Mouse (Mus musculus) CH12.LX (cell line): Measurements from ENCODE around the gene Pdap1. TPM values are rescaled to one million over a fixed set of nuclear protein-coding genes. Genes with fewer than 3 reads are reported as not detected.

Source experiments
- DNase-seq: peaks from one replicate; pipeline ENCODE4 v3.0.0-alpha.2; 2013; ENCODE audit errors: extremely low read depth
- H3K27ac ChIP-seq: 2 replicates; pipeline ENCODE4 v1.5.1; 2012; ENCODE audit warnings: low read depth, mild to moderate bottlenecking, control low read depth, moderate library complexity; ENCODE audit not compliant: insufficient read depth
- H3K27me3 ChIP-seq: replicated peaks from 2 replicates; pipeline ENCODE3; 2012; ENCODE audit warnings: inconsistent platforms
- H3K36me3 ChIP-seq, 2 experiments: replicated peaks in 1 of 2; 2 replicates each; pipeline versions ENCODE3 to v1.6.1; 2012; ENCODE audit warnings: inconsistent platforms in 1 of 2, low read length in 1 of 2, mild to moderate bottlenecking in 1 of 2, mixed read lengths in 1 of 2, moderate library complexity in 1 of 2; ENCODE audit not compliant: control insufficient read depth in 1 of 2, insufficient read depth in 1 of 2
- H3K4me1 ChIP-seq, 2 experiments: 2 replicates each; pipeline ENCODE4 v1.6.1; 2012; ENCODE audit warnings: inconsistent platforms in 1 of 2, moderate library complexity in 1 of 2; ENCODE audit not compliant: insufficient read depth in 2 of 2, control insufficient read depth in 1 of 2
- H3K4me2 ChIP-seq: 2 replicates; pipeline ENCODE4 v1.6.1; 2012; ENCODE audit warnings: low read depth, mild to moderate bottlenecking, control low read depth; ENCODE audit not compliant: poor library complexity, insufficient read depth, severe bottlenecking
- H3K4me3 ChIP-seq, 3 experiments: fragments of 150-350 bp in 1 of 3; sonication (generic) in 1 of 3; replicated peaks in 1 of 3; 2 replicates each; pipeline versions ENCODE3 to v1.5.1; 2011 to 2012; ENCODE audit warnings: low read depth in 2 of 3, low read length in 2 of 3, mild to moderate bottlenecking in 2 of 3, moderate library complexity in 2 of 3, control low read depth in 1 of 3, improper control_type of control experiment in 1 of 3, inconsistent platforms in 1 of 3, mixed read lengths in 1 of 3; ENCODE audit not compliant: poor library complexity in 1 of 3
- H3K79me2 ChIP-seq: replicated peaks from 2 replicates; pipeline ENCODE4 v1.6.1; 2012; ENCODE audit warnings: mild to moderate bottlenecking, moderate library complexity; ENCODE audit not compliant: control insufficient read depth, poor library complexity, insufficient read depth, severe bottlenecking; ENCODE audit errors: extremely low read depth
- H3K9ac ChIP-seq: 2 replicates; pipeline ENCODE4 v1.6.1; 2012; ENCODE audit warnings: low read depth, mild to moderate bottlenecking, control low read depth, moderate library complexity; ENCODE audit not compliant: insufficient read depth
- H3K9me3 ChIP-seq: replicated peaks from 2 replicates; pipeline ENCODE3; 2012; ENCODE audit warnings: low read length, inconsistent platforms, mixed read lengths
- BHLHE40 ChIP-seq: IDR thresholded peaks from 2 replicates; pipeline ENCODE4 v1.6.1; 2011; ENCODE audit warnings: mild to moderate bottlenecking, low read depth, low read length, improper control_type of control experiment
- CHD1 ChIP-seq: IDR thresholded peaks from 2 replicates; pipeline ENCODE4 v1.6.1; 2012; ENCODE audit warnings: low read depth, low read length, improper control_type of control experiment, inconsistent platforms
- CHD2 ChIP-seq: IDR thresholded peaks from 2 replicates; pipeline ENCODE4 v1.6.1; 2011; ENCODE audit warnings: low read length, improper control_type of control experiment
- E2F4 ChIP-seq: IDR thresholded peaks from 2 replicates; pipeline ENCODE4 v1.6.1; 2011; ENCODE audit warnings: low read depth, low read length, improper control_type of control experiment; ENCODE audit not compliant: insufficient replicate concordance
- EP300 ChIP-seq: IDR thresholded peaks from 2 replicates; pipeline ENCODE4 v1.6.1; 2011; ENCODE audit warnings: low read length, improper control_type of control experiment
- ETS1 ChIP-seq: conservative IDR thresholded peaks from 2 replicates; pipeline ENCODE4 v1.6.1; 2012; ENCODE audit warnings: low read depth, mild to moderate bottlenecking, inconsistent platforms, low read length, improper control_type of control experiment, moderate library complexity
- JUN ChIP-seq: IDR thresholded peaks from 2 replicates; pipeline ENCODE4 v1.6.1; 2011; ENCODE audit warnings: low read depth, mild to moderate bottlenecking, low read length, improper control_type of control experiment, moderate library complexity; ENCODE audit not compliant: insufficient read depth
- JUND ChIP-seq: conservative IDR thresholded peaks from 2 replicates; pipeline ENCODE4 v1.6.1; 2011; ENCODE audit warnings: low read depth, low read length, improper control_type of control experiment
- MAX ChIP-seq: IDR thresholded peaks from 2 replicates; pipeline ENCODE4 v1.6.1; 2011; ENCODE audit warnings: low read length, improper control_type of control experiment
- MAZ ChIP-seq: IDR thresholded peaks from 2 replicates; pipeline ENCODE4 v1.6.1; 2012; ENCODE audit warnings: low read depth, mild to moderate bottlenecking, inconsistent platforms, low read length, improper control_type of control experiment, moderate library complexity
- MXI1 ChIP-seq: IDR thresholded peaks from 2 replicates; pipeline ENCODE4 v1.6.1; 2011; ENCODE audit warnings: mild to moderate bottlenecking, low read depth, low read length, improper control_type of control experiment
- NRF1 ChIP-seq: IDR thresholded peaks from 2 replicates; pipeline ENCODE4 v1.6.1; 2014; ENCODE audit warnings: low read depth, mild to moderate bottlenecking, inconsistent platforms, low read length, improper control_type of control experiment, moderate library complexity
- POLR2A ChIP-seq: IDR thresholded peaks from 2 replicates; pipeline ENCODE4 v1.6.1; 2011; ENCODE audit warnings: low read depth, mild to moderate bottlenecking, improper control_type of control experiment, low read length
- POLR2AphosphoS2 ChIP-seq: IDR thresholded peaks from 2 replicates; pipeline ENCODE4 v1.6.1; 2011; ENCODE audit warnings: low read depth, low read length, improper control_type of control experiment
- RCOR1 ChIP-seq: conservative IDR thresholded peaks from 2 replicates; pipeline ENCODE4 v1.6.1; 2012; ENCODE audit warnings: low read depth, mild to moderate bottlenecking, inconsistent platforms, low read length, improper control_type of control experiment
- SIN3A ChIP-seq: IDR thresholded peaks from 2 replicates; pipeline ENCODE4 v1.6.1; 2012; ENCODE audit warnings: low read length, improper control_type of control experiment, inconsistent platforms
- SMC3 ChIP-seq: IDR thresholded peaks from 2 replicates; pipeline ENCODE4 v1.6.1; 2011; ENCODE audit warnings: low read depth, low read length, improper control_type of control experiment
- TBP ChIP-seq: conservative IDR thresholded peaks from 2 replicates; pipeline ENCODE4 v1.6.1; 2011; ENCODE audit warnings: low read depth, low read length, improper control_type of control experiment
- UBTF ChIP-seq: IDR thresholded peaks from 2 replicates; pipeline ENCODE4 v1.6.1; 2012; ENCODE audit warnings: low read depth, mild to moderate bottlenecking, inconsistent platforms, low read length, improper control_type of control experiment, moderate library complexity
- USF1 ChIP-seq: IDR thresholded peaks from 2 replicates; pipeline ENCODE4 v1.6.1; 2014; ENCODE audit warnings: low read depth, mild to moderate bottlenecking, inconsistent platforms, low read length, improper control_type of control experiment
- USF2 ChIP-seq: conservative IDR thresholded peaks from 2 replicates; pipeline ENCODE4 v1.6.1; 2011; ENCODE audit warnings: low read depth, low read length, improper control_type of control experiment
- ZKSCAN1 ChIP-seq: IDR thresholded peaks from 2 replicates; pipeline ENCODE4 v1.6.1; 2012; ENCODE audit warnings: low read depth, inconsistent platforms, low read length, improper control_type of control experiment, borderline replicate concordance
- ZMIZ1 ChIP-seq: IDR thresholded peaks from 2 replicates; pipeline ENCODE4 v1.6.1; 2012; ENCODE audit warnings: low read depth, mild to moderate bottlenecking, inconsistent platforms, low read length, improper control_type of control experiment
- dilution Hi-C: fragments of 300-500 bp; cut with MboI; formaldehyde crosslinking; loops from 2 replicates; pipeline ENCODE4 v1.14.3; 2020; ENCODE audit warnings: low sequenced_read_pairs; ENCODE audit not compliant: extremely low pct_unique_long_range_greater_than_20kb, extremely low pct_ligation_motif_present
- in situ Hi-C: fragments of 300-500 bp; cut with MboI; formaldehyde crosslinking; loops from 3 replicates; pipeline ENCODE4 v1.14.3; 2019; ENCODE audit warnings: low sequenced_read_pairs, low pct_ligation_motif_present, low pct_unique_long_range_greater_than_20kb, mixed read lengths
- polyA plus RNA-seq: library from polyadenylated mRNA; unstranded; fragments of >175 nt; gene quantifications from 2 replicates; pipeline ENCODE4 v1.2.1, GENCODE M21; 2012; ENCODE audit warnings: low read depth; ENCODE audit not compliant: insufficient read length
- total RNA-seq, 2 experiments: library from RNA; depleted of rRNA; stranded (reverse); fragments of 300-350 nt in 1 of 2; fragments of >200 nt in 1 of 2; gene quantifications; 2 replicates each; pipeline ENCODE4 v1.2.3; 2012 to 2014

Pdap1 gene
- total and polyA plus RNA-seq, 3 experiments: 58.9 to 267 (median 86.7) TPM

- H3K36me3 ChIP-seq: peaks cover 80 to 93% of the 10 kb centered on the region in 2 experiments
- no peak overlapping the region for H3K4me2 ChIP-seq
- H3K9ac ChIP-seq: no peak overlapping the region
- dilution Hi-C loops: no loop called here
- H3K27me3 ChIP-seq: no peaks in the 10 kb centered on the region
- H3K9me3 ChIP-seq: no peaks in the 10 kb centered on the region
- DNase-seq: no peak
- H3K4me3 ChIP-seq: no peak overlapping the region
- in situ Hi-C loops: no loop called here
- no peak overlapping the region for H3K27ac ChIP-seq
- H3K79me2 ChIP-seq: no peaks in the 10 kb centered on the region
- no peaks in the 10 kb centered on the region for H3K4me1 ChIP-seq
- TF ChIP-seq BHLHE40: no peak
- no peak for TF ChIP-seq JUN
- no peak for TF ChIP-seq MAZ
- no peak for TF ChIP-seq E2F4
- no peak for TF ChIP-seq ZMIZ1
- no peak for TF ChIP-seq POLR2A
- TF ChIP-seq TBP: no peak
- TF ChIP-seq SIN3A: no peak
- no peak for TF ChIP-seq EP300
- TF ChIP-seq MXI1: no peak
- no peak for TF ChIP-seq NRF1
- no peak for TF ChIP-seq POLR2AphosphoS2
- no peak for TF ChIP-seq SMC3
- no peak for TF ChIP-seq MAX
- TF ChIP-seq USF1: no peak
- no peak for TF ChIP-seq RCOR1
- no peak for TF ChIP-seq JUND
- TF ChIP-seq UBTF: no peak
- TF ChIP-seq USF2: no peak
Measured at GRCm38 (mm10) chr5:145105694-145106275, 34.3 kb downstream of the Pdap1 start.

DNA sequence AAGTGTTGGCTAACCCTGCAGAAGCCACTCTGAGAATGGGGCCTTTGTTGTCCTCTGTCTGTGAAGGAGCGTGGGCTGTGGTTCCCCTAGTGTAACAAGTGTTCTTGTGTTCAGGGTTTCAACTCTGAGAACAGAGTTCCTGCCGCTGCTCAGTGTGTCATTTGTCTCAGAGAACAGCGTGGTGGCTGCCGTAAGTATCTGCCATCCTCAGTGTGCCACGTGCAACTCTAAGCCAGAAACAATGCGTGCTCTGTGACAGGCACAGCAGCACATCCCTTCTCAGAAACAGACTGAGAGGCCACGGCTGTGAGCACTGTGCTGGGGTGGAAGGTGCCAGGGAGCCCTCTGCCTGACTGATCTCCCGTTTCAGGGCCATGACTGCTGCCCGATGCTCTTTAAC lies 35.7 kb downstream of the Pdap1 start:
- no peak overlapping the region for H3K4me3 ChIP-seq
- H3K9me3 ChIP-seq: no peaks in the 10 kb centered on the region
- no peak overlapping the region for H3K9ac ChIP-seq
- in situ Hi-C loops (no loop called here), dilution Hi-C loops (no loop called here)
- no peaks in the 10 kb centered on the region for H3K27me3 ChIP-seq
- H3K4me2 ChIP-seq: no peak overlapping the region
- TF ChIP-seq CHD1 (no peak), NRF1 (no peak), ETS1 (no peak), JUND (no peak), ZKSCAN1 (no peak), CHD2 (no peak), EP300 (no peak), TBP (no peak)
- no peak overlapping the region for H3K27ac ChIP-seq
- no peak for DNase-seq
- H3K79me2 ChIP-seq: no peaks in the 10 kb centered on the region
- no peaks in the 10 kb centered on the region for H3K4me1 ChIP-seq
- H3K36me3 ChIP-seq: peaks cover 82 to 93% of the 10 kb centered on the region in 2 experiments
